Mouse (Mus musculus): ENCODE measurements around the gene Poldip2.
A peak's percentile ranks its signal among the peaks of the same experiment; 100 is the strongest.

The Poldip2 gene

DNA sequence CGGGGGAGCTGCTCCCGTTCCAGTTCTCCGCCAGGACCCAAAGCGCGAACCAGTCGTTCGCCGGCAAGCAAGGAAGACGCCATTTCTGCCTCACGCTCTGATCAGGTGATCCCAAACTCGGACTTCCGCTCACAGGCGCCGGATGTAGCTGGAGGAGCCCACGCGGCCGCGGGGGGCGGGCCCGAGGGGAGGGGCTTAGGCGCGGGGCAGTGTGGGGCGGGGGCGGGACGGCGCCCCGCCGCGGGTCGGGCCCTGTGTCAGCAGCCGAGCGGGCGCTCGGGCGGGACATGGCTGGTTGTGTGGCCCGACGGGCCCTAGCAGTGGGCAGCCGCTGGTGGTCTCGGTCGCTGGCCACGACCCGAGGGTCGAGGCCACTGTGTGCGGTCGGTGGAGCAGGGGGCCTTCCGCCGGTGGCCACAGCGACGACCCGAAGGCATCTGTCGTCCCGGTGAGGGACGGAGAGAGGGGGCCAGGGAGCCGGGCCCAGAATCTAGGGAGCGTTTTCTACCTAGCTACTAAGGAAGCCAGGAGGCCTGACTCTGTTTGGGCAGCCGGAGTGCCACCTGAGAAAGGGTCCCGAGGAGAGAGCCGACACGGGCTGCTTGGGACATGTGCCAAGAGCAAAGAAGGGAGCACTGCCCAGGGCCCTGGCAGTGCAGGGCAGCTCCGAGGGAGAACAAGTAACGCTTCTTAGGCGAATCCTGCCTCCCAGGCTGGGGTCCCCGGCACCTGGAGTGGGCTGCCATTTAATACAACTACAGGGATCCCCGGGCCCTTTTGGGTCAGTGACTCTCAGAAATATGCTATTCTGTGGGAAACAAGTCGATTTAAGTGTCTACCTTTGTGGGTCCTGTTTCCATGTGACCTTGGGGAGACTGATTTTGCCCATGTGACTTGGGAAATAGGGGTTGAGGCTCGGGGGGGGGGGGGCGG, at the start of gene Poldip2, which contains the start of gene Tmem199:
Gene Poldip2, plus strand, starts transcription at position 169 of the 933 bp plus-strand sequence.
Gene Tmem199, minus strand, starts transcription at position 148 of the 933 bp plus-strand sequence.
- DNase-seq (ENCODE audit: low read depth, low spot score) = peak; percentile 92

DNA sequence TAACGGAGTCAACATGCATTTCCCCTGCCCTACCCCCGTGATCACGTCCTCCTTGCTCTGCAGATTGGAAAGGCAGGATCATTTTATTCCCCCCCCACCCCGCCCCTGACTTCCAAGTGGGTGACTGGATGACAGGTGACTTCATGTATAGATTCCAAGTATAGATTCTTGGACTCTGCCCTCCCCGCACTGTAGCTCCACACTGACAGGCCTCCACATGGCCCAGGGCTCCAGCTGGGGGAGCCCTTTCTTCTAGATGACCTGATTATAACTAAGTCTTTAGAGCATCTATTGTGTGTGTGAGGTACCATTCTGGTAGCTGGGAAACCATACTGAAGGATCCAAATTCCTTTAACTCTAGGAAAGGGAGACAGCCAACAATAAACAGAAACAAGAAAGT, 49.3 kb upstream of the Poldip2 start:
- DNase-seq (ENCODE audit: low read depth, low spot score) = no peak

DNA sequence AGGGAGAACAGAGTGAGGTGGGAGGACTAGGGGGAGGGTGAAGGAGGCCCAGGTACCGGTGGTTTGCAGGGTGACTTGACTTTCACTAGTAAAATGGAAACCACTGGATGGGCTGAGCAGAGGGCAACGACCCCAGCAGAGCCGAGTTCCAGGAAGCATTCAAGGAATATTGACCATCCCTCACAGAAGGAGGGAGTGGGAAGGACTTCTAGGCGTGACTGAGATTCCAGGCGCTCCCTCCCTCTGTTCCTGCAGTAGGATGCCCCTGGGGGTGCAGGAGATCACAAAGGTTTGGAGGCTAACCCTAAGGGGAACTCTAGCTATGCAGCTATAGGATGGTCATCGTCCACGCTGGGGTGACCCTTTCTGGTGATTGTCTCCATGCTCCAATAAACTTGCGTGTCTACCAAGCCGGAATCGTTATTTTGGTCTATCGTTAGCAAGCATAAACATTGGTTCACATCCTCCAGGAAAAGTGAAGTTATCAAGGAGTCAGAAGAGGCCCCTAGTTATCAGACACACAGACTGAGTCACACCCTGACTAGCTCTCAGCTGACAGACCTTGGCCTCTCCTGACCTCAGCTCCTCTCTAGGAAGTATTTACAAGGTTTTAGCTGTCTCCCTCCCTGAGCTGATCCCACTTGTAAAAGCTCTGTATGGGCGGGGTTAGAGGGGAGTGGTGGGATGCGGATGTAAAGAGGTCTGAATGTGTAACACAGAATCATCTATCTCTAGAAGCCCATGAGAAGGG, 48.5 kb upstream of the Poldip2 start:
- DNase-seq (ENCODE audit: low read depth, low spot score) = no peak

DNA sequence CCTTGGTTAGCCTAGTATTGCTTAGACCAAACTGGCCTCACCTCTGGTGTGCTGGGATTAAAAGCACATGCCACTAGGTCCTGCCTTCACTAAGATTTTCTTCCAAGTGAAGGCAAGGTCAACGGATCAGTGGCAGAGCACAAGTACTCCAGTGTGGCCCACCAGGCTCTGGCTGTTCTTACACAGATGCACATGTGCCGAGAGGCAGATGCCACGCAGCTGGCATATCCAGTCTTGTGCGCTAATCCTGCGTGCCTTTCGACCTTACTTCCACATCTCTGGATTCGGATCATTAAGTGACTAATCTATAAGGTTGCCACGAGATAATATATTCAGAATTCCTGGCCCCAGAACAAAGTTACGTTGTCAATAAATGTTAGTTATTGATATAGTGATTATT, 46.9 kb upstream of the Poldip2 start:
- DNase-seq (ENCODE audit: low read depth, low spot score) = no peak

DNA sequence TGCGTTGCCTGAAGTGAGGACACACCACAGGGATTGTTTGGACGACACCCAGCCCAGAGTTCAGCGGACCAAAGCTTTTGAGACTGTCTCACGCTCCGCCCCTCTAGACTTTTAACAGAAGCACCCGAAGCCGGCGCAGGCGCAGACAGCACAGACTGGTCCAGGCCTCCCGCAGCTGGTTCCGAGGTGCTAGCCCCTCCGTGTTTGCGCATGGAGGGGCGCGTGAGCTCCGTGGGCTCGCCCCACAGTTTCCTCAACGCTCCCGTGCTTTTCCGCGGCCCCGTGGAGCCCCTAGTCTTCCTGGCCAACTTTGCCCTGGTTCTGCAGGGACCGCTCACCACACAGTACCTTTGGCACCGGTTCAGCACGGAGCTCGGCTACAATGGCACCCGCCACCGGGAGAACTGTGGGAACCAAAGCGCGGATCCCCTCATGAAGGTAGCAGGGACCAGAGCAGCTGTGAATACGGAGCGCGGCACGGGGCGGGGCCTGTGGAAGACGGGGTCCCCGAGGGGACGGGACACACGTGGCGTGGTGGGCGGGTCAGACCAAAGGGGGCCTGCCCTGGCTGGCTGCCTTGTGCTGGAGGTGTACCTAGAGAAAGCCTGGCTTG, 46.3 kb upstream of the Poldip2 start, which contains the start of gene Slc46a1:
Gene Slc46a1, plus strand, starts transcription at position 130 of the 613 bp plus-strand sequence.
- peak; percentile 32 for DNase-seq (ENCODE audit: low read depth, low spot score)

DNA sequence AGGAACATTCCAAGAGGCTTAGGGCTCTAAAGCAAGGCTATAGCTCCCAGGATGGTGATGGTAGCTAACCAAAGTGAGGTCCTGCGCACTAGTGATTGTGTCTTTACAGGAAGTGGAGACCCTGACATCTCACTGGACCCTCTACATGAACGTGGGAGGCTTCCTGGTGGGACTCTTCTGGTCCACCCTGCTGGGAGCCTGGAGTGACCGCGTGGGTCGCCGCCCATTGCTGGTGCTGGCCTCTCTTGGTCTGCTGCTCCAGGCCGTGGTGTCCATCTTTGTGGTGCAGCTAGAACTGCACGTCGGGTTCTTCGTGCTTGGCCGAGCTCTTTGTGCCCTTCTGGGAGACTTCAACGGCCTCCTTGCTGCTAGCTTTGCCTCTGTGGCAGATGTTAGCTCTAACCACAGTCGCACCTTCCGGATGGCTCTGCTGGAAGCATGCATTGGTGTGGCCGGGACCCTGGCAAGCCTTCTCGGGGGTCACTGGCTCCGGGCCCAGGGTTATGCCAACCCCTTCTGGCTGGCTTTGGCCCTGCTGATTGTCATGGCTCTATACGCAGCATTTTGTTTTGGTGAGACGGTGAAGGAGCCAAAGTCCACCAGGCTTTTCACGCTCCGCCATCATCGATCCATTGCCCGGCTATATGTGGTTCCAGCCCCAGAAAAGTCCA, 45.6 kb upstream of the Poldip2 start:
- no peak for DNase-seq (ENCODE audit: low read depth, low spot score)

DNA sequence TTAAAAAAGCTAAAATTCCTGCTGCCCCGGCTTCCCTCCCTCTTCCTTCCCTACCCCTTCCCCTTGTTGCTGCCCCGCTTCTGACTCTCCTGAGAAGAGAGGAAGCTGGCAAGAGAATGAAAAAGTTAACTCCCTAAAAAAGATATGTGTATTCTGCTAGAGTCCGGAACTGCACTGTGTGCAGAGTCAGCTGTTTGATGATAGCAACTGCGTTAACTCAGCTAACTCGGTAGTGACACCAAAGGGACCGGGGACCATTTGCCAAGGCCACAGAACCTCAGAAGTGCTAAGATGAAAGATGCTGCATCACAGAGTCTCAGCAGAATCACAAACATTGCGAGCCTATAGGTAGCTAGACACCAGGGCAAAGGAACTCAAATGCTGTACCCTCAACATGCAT, 44.5 kb upstream of the Poldip2 start:
- no peak for DNase-seq (ENCODE audit: low read depth, low spot score)

DNA sequence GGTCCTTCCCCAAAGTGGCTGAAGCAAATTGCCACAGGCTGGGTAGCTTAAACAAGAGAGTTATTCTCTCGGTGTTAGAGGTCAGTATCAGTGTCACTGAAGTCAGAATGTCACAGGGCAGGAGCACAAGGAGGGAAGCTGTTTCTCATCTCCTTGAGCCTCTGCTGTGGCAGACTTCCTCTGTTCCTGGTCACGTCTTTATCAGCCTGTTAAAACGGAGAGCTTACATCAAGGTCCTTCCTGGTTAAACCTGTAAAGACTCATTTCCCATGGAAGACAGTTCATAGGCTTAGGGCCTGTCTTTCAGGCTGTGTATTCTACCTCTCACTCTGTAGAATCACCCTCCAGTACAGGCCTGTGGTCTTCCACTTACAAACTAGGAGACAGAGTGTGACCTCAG, 44.1 kb upstream of the Poldip2 start:
- no peak for DNase-seq (ENCODE audit: low read depth, low spot score)

DNA sequence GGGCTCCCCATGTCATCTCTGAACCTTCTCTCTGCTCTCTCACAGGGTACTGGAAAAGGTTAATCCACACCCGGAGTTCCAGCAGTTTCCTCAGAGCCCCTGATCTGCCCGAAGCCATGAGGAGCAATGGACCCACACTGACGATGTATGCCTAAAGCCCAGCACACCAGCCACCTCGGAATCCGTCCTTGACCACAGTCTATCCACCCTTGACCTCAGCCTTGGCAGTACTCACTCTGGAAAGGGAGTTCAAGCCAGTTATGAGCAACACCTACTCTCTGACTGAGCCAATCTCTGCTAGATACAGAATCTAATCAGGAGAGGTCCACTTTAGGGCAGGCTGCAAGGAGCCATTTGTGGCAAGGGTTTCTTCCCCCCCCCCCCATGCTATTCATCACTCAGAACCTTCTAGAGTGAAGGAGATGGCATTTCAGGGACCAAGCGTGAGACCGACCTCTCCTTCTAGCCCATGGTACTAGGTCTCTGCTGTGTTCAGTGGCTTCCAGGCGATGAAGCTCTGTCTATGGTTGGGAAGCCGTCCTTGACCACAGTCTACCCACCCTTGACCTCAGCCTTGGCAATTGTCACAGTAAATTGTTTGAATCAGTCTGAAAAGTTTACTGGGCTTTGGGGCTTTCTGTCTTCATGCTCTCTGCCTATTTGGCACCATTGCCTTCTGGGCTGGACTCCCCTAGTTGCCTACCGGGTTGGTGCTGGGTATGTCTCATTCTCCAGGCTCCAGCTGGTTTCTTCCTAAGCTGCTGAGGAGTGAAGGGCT, 40.5 kb upstream of the Poldip2 start:
- DNase-seq (ENCODE audit: low read depth, low spot score) = no peak

DNA sequence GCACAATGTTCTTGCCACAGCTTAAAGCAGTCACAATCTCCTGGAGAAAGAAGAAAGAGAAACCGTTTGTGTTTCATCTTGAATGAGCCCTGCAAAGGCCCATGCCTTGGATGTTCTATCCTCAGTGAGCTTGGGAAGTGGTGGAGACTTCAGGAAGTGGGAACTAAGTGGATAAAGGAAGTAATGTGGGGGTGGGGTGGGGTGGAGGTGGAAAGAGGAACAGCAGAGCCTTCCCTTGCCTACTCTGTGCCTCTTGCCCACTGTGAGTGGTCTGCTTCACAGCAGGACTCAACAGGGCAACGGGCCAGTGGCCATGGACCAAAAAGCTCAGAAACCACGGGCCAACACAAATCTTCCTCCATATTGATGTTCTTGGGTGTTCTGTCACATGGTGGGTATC, 36.7 kb upstream of the Poldip2 start:
- DNase-seq (ENCODE audit: low read depth, low spot score) = no peak

DNA sequence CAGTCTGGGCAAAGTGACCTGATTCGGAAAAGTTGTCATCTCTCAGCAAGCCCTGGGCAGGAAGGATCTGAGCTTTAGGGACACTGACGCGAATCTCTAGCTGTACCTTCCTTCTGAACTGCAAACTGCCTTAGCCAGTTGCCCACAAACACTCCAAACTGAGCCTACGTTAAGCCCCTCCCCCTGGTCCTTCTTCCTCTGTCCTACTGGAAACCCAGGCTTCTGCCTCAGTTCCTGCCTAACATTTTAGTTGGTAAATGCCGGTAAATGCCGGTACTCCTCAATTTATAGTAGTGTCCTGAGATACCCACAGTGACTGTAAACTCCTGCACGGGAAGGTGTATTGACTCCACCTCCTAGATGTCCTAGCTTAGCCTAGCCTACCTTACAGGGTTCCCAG, 28.4 kb upstream of the Poldip2 start:
- no peak for DNase-seq (ENCODE audit: low read depth, low spot score)

DNA sequence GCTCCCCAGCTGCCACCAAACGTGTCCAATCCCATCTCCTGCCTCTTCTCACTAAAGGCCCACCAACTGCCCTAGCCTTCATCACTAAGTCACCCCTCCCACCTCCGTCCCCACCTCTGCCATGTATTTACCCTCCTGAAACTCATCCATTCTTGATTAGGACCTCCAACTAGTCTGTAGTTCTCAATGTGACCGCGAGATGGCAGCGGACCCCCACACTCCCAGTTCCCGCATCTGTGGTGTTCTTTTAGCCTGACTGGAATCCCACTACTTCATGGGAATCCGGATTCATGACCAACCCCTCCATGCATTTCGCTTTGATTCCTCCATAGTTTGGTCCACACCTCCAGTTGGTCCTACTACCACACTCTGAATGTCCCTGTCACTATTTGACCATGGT, 23.8 kb upstream of the Poldip2 start:
- no peak for DNase-seq (ENCODE audit: low read depth, low spot score)

DNA sequence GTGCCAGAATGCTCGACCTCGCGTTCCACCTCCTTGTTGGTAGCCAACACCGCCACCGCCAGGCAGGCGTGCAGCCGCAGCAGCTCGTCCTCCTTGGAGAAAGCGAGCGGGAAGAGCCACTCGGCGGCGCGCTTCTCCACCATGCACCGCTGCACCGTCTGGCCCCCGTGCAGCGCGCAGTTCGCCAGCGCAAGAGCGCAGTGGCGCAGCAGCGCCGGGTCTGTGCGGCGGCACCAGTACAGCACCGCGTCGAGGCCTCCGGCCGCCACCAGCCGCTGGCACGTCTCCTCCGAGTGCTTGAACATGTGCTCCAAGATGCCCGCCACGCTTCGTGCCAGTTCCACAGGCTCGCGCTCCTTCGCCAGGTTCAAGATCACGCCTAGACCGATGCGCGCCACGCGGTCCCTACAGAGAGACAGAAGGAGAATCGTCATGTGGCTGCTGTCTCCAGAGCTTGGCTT, 21.2 kb upstream of the Poldip2 start:
- no peak for DNase-seq (ENCODE audit: low read depth, low spot score)

DNA sequence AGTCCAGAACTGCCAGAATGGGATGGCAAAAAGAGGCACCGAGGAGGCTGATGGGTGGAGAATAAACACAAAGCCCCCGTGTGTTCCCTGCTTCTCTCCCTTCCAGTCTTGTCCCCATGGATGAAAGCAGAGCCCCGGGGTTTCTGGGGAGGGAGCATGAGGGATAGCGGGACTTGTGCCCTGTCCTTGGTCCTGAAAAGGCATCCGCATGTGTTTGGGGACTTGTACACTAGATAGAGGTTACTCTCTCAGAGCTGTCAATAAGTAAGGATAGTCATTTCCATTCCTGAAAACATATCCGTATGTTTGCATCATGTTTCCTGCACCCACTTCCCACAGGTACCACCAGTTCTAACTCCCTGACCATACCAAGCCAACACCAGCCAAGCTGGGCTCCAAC, 16.1 kb upstream of the Poldip2 start:
- no peak for DNase-seq (ENCODE audit: low read depth, low spot score)

DNA sequence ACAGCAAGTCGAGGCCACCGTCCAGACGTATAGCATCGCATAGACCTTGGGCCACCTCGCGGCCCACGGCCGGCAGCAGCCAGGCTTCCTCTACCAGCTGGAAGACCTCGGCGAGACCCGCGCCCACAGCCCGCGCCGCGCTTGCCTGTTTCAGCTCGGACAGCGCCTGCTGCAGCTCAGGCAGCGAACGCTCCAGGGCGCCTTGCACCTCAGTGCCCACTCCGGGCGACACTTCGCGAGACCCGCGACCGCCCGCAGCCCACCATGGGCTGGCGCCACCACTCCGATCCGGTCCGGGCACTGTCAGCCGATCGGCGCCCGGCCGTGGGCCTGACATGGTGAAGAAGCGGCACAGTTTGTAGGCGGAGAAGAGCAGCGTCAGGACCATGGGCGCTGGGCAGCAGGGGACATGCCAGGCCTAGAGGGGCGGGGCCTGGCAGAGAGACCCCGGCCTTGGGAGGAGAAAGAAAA, 14.9 kb upstream of the Poldip2 start:
- no peak for DNase-seq (ENCODE audit: low read depth, low spot score)

DNA sequence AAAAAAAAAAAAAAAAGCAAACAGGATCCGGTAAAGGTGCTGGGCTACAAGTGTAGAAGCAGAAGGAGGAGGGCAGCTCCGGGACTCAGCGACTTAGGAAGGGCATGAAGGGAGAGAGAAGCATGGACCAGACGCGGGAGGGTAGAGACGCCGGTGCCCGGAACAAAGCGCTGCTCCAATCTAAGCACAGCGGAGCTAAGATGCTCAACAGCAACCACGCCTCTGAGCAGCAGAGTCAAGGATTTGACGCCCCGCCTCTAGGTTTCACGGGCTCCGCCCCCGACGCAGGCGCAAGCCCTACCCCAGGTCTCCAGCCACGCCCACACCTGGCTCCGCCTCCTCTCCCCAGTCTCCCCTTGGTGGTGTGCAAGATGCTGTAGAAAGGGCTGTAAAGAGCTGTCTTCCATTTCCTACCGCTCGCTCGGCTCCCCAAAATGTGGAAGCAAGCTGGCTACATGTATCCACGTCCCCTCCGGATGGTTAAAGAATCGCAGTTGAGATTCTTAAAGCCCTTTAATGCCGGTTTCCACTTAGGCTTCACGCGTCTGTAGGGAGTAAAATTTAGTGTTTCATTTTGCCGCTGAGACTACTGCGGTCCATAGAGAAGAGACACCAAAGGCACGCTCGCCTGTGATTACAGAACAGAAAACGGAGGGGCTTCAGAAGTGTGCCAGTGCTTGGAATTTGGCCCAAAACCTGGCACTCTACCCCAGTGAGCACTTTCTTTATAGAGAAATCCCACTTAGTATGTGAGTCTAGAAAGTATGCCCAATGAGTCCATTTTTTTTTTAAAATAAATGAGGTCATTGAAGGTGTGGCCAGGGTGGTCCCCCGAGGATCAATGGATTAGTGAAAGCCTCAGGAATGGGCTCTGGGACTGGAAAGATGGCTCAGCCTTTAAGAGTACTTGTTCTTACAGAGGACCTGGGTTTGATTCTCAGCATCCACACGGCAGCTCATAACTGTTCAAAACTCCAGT, 14.2 kb upstream of the Poldip2 start, which contains the start of gene Sarm1:
Gene Sarm1, minus strand, starts transcription at position 211 of the 979 bp plus-strand sequence.
- peak; percentile 91 for DNase-seq (ENCODE audit: low read depth, low spot score)

DNA sequence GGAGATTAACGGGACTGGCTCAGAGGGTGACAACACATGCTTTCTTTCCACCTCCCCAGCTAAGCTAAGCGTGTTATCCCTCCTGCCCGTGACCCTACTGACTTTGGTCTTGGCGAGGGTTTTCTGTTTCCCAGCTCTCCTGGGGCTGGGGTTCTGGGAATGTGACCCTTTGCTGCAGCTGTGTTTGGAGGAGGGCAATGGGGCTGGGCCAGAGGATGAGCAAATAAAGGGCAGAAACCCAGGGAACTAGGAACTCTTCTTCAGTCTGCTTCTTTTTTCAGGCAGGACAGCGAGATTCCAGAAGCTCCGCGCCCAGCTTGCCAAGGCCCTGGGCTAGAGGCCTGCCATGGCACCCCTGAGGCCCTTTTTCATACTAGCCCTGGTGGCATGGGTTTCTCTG, 13.0 kb upstream of the Poldip2 start, which contains the start of gene Vtn:
Gene Vtn, plus strand, starts transcription at position 88 of the 400 bp plus-strand sequence.
- DNase-seq (ENCODE audit: low read depth, low spot score) = no peak

DNA sequence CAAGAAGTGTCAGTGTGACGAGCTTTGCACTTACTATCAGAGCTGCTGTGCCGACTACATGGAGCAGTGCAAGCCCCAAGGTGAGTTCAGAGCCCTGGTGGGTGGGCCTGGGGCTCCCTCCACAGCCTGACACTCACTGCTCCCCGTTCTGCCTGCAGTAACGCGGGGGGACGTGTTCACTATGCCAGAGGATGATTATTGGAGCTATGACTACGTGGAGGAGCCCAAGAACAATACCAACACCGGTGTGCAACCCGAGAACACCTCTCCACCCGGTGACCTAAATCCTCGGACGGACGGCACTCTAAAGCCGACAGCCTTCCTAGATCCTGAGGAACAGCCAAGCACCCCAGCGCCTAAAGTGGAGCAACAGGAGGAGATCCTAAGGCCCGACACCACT, 12.4 kb upstream of the Poldip2 start:
- DNase-seq (ENCODE audit: low read depth, low spot score) = no peak

DNA sequence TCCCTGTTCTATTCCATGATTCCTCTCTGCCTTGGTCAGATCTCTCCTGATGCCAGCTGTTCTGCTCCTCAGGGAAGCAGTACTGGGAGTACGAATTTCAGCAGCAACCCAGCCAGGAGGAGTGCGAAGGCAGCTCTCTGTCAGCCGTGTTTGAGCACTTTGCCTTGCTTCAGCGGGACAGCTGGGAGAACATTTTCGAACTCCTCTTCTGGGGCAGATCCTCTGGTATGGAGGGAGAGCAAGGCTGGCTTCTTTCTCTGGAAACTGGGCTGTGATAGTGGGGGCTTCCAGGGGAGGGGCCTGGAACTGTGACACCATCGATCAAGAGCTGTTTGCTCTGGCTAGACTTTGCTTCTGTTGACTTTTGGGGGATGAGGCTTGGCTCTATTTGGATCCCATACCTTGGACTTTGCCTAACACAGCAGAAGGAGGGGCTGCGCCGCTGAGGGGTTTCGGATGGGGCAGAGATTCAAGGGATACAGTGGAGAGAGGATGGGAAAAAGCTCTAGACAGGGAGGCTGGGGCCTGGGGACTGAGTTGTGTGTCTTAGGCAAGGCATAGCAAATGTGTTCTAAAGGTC, 11.3 kb upstream of the Poldip2 start:
- DNase-seq (ENCODE audit: low read depth, low spot score) = no peak

Measured in retina, postnatal 7 days (tissue).